Mouse (Mus musculus) bone marrow, adult 2 months (tissue): ENCODE measurements around the gene Ralbp1.

ENCODE experiments used
- CTCF ChIP-seq: fragments of 200-500 bp; IDR thresholded peaks from 2 replicates; pipeline ENCODE4 v1.5.1; 2011; ENCODE audit warnings: low read length, control low read depth; ENCODE audit not compliant: control insufficient read depth, insufficient read depth
- POLR2A ChIP-seq: fragments of 200-500 bp; IDR thresholded peaks from 2 replicates; pipeline ENCODE4 v1.6.1; 2011; ENCODE audit warnings: low read depth, mild to moderate bottlenecking, control low read depth, low read length, borderline replicate concordance; ENCODE audit not compliant: control insufficient read depth

DNA sequence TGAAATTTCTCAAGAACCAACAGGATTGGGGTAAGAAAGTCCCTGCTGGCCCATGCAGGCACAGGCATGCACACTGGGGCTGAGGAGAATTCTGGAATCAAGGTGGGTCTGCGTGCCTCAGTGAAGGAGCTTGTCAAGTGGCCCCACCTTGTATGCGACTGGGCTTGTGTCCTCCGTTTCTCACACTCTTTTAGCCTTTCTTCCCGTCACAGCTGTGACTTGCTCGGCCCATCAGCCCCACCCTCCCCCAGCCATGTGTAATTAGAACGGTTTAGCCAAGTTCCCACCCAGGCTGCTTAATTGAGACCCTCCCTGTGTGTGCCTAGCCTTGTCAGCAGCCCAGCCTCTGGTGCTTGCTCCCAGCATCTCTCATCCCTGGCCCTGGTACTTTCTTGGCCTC lies 28.5 kb upstream of the Ralbp1 start:
- no peak for TF ChIP-seq POLR2A
- no peak for TF ChIP-seq CTCF
